Mouse (Mus musculus) heart, postnatal 0 days (tissue): Measurements from ENCODE around the gene Isl2. TPM values are rescaled to one million over a fixed set of nuclear protein-coding genes. Genes with fewer than 3 reads are reported as not detected.

Experiments
- ATAC-seq: fragments of 200-750 bp; cut with Nextera tagmentation; 2 replicates; pipeline ENCODE4 v1.8.0; 2017; ENCODE audit warnings: low read depth, moderate number of reproducible peaks, moderate library complexity; ENCODE audit not compliant: insufficient read depth
- DNase-seq: peaks from one replicate; pipeline ENCODE4 v3.0.0-alpha.2; 2016; ENCODE audit warnings: low spot score
- H3K27ac ChIP-seq: fragments of 300-500 bp; sonication (generic); 2 replicates; pipeline ENCODE4 v1.5.1; 2014; ENCODE audit warnings: low read depth, mild to moderate bottlenecking
- H3K27me3 ChIP-seq: fragments of 300-500 bp; sonication (generic); 2 replicates; pipeline ENCODE4 v1.6.1; 2014; ENCODE audit warnings: low read length, mixed read lengths; ENCODE audit not compliant: control insufficient read depth, insufficient read depth
- H3K36me3 ChIP-seq: fragments of 300-500 bp; sonication (generic); replicated peaks from 2 replicates; pipeline ENCODE4 v1.6.1; 2014; ENCODE audit warnings: low read length, mixed read lengths; ENCODE audit not compliant: control insufficient read depth, insufficient read depth
- H3K4me1 ChIP-seq: fragments of 300-500 bp; sonication (generic); 2 replicates; pipeline ENCODE4 v1.6.1; 2014; ENCODE audit warnings: antibody characterized with exemption; ENCODE audit not compliant: control insufficient read depth, insufficient read depth
- H3K4me2 ChIP-seq: fragments of 300-500 bp; sonication (generic); 2 replicates; pipeline ENCODE4 v1.6.1; 2014; ENCODE audit warnings: low read depth, mild to moderate bottlenecking, low read length, moderate library complexity
- H3K4me3 ChIP-seq: fragments of 300-500 bp; sonication (generic); 2 replicates; pipeline ENCODE4 v1.5.1; 2014; ENCODE audit warnings: low read depth, low read length
- H3K9ac ChIP-seq: fragments of 300-500 bp; sonication (generic); replicated peaks from 2 replicates; pipeline ENCODE4 v1.6.1; 2014; ENCODE audit warnings: low read depth, low read length, mixed read lengths
- H3K9me3 ChIP-seq: fragments of 300-500 bp; sonication (generic); replicated peaks from 2 replicates; pipeline ENCODE4 v1.6.1; 2016; ENCODE audit warnings: low read length; ENCODE audit not compliant: control insufficient read depth
- CTCF ChIP-seq: IDR thresholded peaks from 2 replicates; pipeline ENCODE4 v1.5.1; 2016; ENCODE audit warnings: antibody characterized with exemption, control low read depth, low read depth
- EP300 ChIP-seq: IDR thresholded peaks from 2 replicates; pipeline ENCODE4 v1.6.1; 2016; ENCODE audit warnings: antibody characterized with exemption, low read depth
- WGBS: fragments of 180-500 bp; shearing (Covaris S2); extraction: QIAGEN DNeasy Blood & Tissue Kit; methylation state at CpG from one replicate; pipeline ENCODE4 v1.1.7; 2014; 5-methylcytosine and 5-hydroxymethylcytosine counted together
- polyA plus RNA-seq: library from polyadenylated mRNA; unstranded; fragments of >200 nt; fragmentation: Nextera tagmentation; extraction: Ambion mirVana; gene quantifications from 2 replicates; pipeline ENCODE4 v1.2.1, GENCODE M21; 2015
- total RNA-seq: library from RNA; depleted of rRNA; stranded (reverse); fragments of >200 nt; gene quantifications from 2 replicates; pipeline ENCODE4 v1.2.3, GENCODE M21; 2014; ENCODE audit warnings: low replicate concordance

Gene Isl2
- total and polyA plus RNA-seq, 2 experiments from 2014 or later = not detected

GRCm38 (mm10) chr9:55511521-55511993, 26.9 kb upstream of the Isl2 start:
- Histone ChIP-seq H3K27ac (peak overlapping the region; percentile 96), H3K27me3 (peaks cover 7% of the 10 kb centered on the region; the same call in 1 of the 2 replicates), H3K4me3 (peak overlapping the region; percentile 70), H3K4me2 (peak overlapping the region; percentile 74), H3K36me3 (0 out of 2 replicates have a peak, but pooled peaks cover 4% of the 10 kb centered on the region), H3K4me1 (peaks cover 26% of the 10 kb centered on the region), H3K9ac (peak overlapping the region; percentile 92), H3K9me3 (no peaks in the 10 kb centered on the region)
- TF ChIP-seq EP300 (no peak), CTCF (no peak)
- WGBS = under 1% methylated on average over 32 of the region's 32 CpGs
- ATAC-seq (peak; percentile 70), DNase-seq (peak; percentile 65)

- H3K9ac ChIP-seq = peak within 1 kb of the TSS; percentile 92
- H3K4me1 ChIP-seq = peaks cover 26% of the 10 kb centered on the region
- peak; percentile 97 for ATAC-seq
- peak; percentile 98 for DNase-seq
- under 1% methylated on average over 47 of the region's 47 CpGs for WGBS
- H3K4me3 ChIP-seq = peak within 1 kb of the TSS; percentile 70
- no peak for TF ChIP-seq CTCF
- peak; percentile 97 for TF ChIP-seq EP300
- peaks cover 7% of the 10 kb centered on the region; the same call in 1 of the 2 replicates for H3K27me3 ChIP-seq
- 0 out of 2 replicates have a peak, but pooled peaks cover 2% of the 10 kb centered on the region for H3K36me3 ChIP-seq
- H3K9me3 ChIP-seq = no peaks in the 10 kb centered on the region
- peak within 1 kb of the TSS; percentile 74 for H3K4me2 ChIP-seq
- H3K27ac ChIP-seq = peak within 1 kb of the TSS; percentile 96
These were observed 26.4 kb upstream of the Isl2 start, which contains the start of gene Etfa for GRCm38 (mm10) chr9:55512027-55512543. Etfa (minus strand) TSS chr9:55512243.

- no peaks in the 10 kb centered on the region for H3K27me3 ChIP-seq
- no peak overlapping the region for H3K9ac ChIP-seq
These were observed 12.8 kb upstream of the Isl2 start for GRCm38 (mm10) chr9:55525716-55526115.

GRCm38 (mm10) chr9:55535907-55536306, 2.6 kb upstream of the Isl2 start:
- Histone ChIP-seq H3K4me2 (no peak overlapping the region), H3K4me3 (no peak overlapping the region), H3K27ac (no peak overlapping the region), H3K9me3 (no peaks in the 10 kb centered on the region), H3K36me3 (no peaks in the 10 kb centered on the region), H3K4me1 (no peaks in the 10 kb centered on the region; the same call in 1 of the 2 replicates), H3K9ac (no peak overlapping the region), H3K27me3 (peaks cover 50% of the 10 kb centered on the region)
- WGBS = 18% methylated on average over 3 of the region's 3 CpGs
- DNase-seq (no peak), ATAC-seq (no peak)
- TF ChIP-seq CTCF = peak; percentile 87
- TF ChIP-seq EP300 = no peak

More at GRCm38 (mm10) chr9:55525716-55526115, 12.8 kb upstream of the Isl2 start:
- DNase-seq = no peak
- Histone ChIP-seq H3K4me1 (no peaks in the 10 kb centered on the region), H3K27ac (no peak overlapping the region), H3K4me3 (no peak overlapping the region), H3K36me3 (no peaks in the 10 kb centered on the region), H3K9me3 (no peaks in the 10 kb centered on the region), H3K4me2 (no peak overlapping the region)
- TF ChIP-seq CTCF = peak; percentile 28
- TF ChIP-seq EP300 = no peak
- no peak for ATAC-seq
- WGBS = 42% methylated on average over 4 of the region's 4 CpGs

GRCm38 (mm10) chr9:55539006-55539405, 534 bp downstream of the Isl2 start:
- no peaks in the 10 kb centered on the region for H3K36me3 ChIP-seq
- no peaks in the 10 kb centered on the region for H3K9me3 ChIP-seq
- H3K4me3 ChIP-seq = no peak overlapping the region
- WGBS = 19% methylated on average over 1 of the region's 1 CpGs
- DNase-seq (no peak), ATAC-seq (no peak)
- TF ChIP-seq EP300 = no peak
- no peak for TF ChIP-seq CTCF
- H3K9ac ChIP-seq = no peak overlapping the region
- H3K4me2 ChIP-seq = no peak overlapping the region
- peaks cover 8% of the 10 kb centered on the region; the same call in 1 of the 2 replicates for H3K4me1 ChIP-seq
- H3K27me3 ChIP-seq = peaks cover 81% of the 10 kb centered on the region
- no peak overlapping the region for H3K27ac ChIP-seq
